Mouse (Mus musculus) erythroid progenitor cell, adult 5-6 weeks (primary cell): ENCODE results near the gene Usp48. TPM values are rescaled to one million over a fixed set of nuclear protein-coding genes. Genes with fewer than 3 reads are reported as not detected.

Experiments used
- ATAC-seq: replicated peaks from 2 replicates; pipeline ENCODE4 v1.8.0; 2016; ENCODE audit warnings: moderate number of reproducible peaks, mild to moderate bottlenecking, moderate TSS enrichment, inconsistent platforms; ENCODE audit not compliant: poor library complexity, low FRiP score, severe bottlenecking
- total RNA-seq, 2 experiments: library from RNA; stranded (forward) in 1 of 2; stranded (reverse) in 1 of 2; fragments of 150-400 nt in 1 of 2; fragments of 186-747, 209-891 nt in 1 of 2; gene quantifications; 2 replicates each; pipeline versions ENCODE4 v1.2.3 to v1.2.4; 2015 to 2017; ENCODE audit warnings: low replicate concordance in 2 of 2

The Usp48 gene
- total RNA-seq, 2 experiments from 2014 or later = 154 to 167 TPM

GRCm38 (mm10) chr4:137657674-137658073 lies 64.1 kb downstream of the Usp48 start:
- no peak for ATAC-seq

- ATAC-seq = no peak
These were observed 66.0 kb downstream of the Usp48 start for GRCm38 (mm10) chr4:137659541-137659940.

DNA sequence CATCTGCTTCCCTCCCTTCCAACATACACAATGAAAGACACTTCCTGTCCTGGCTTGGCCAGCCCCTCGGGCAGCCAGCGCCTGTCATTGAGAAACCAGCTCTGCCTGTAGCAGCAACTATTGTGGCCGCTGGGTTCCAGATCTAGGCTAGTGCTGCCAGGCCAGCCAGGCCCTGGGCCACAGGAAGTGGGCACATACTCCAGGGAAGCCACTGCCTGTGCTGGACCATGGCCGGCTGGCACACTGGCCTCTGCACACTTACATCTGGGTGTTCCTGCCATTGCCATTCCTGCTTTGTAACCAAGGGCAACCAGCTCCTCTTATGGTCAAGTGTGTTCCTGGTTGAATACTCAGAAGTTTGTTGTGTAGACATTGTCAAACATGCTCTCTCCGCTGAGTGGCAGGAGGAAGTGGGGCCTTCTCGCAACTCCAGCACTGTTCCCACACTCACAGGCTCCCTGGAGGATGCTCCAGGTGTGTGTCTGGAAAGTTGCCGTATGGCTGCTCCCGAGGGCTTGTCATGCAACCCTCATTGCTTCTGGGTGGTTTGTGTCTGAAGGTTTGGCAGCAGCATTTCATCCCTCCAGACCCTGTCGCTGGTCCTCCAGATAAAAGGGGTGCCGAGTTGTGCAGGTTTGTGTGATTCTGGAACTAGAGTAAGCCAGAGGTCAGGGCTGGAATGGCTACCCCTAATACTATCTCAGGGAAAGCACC lies 67.0 kb downstream of the Usp48 start:
- no peak for ATAC-seq

- no peak for ATAC-seq
These were observed 67.5 kb downstream of the Usp48 start for GRCm38 (mm10) chr4:137661078-137661450.

DNA sequence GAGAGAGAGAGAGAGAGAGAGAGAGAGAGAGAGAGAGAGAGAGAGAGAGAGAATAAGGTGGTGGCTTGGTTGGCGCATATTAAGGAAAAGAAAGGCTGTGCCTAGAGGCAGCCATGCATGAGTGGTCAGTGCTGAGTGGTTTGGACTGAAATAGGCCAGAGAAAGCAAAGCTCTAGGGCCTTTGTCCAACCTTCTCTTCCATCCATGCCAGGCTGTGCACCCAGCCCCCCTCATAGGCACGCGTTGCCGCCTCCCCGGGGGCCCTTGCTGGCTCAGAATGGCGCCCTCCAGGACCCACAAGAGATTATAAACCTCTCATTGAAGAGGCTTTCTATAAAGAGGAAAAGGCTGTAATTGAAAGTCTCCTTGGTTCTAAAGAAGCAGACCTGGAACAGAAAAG lies 68.0 kb downstream of the Usp48 start:
- no peak for ATAC-seq

DNA sequence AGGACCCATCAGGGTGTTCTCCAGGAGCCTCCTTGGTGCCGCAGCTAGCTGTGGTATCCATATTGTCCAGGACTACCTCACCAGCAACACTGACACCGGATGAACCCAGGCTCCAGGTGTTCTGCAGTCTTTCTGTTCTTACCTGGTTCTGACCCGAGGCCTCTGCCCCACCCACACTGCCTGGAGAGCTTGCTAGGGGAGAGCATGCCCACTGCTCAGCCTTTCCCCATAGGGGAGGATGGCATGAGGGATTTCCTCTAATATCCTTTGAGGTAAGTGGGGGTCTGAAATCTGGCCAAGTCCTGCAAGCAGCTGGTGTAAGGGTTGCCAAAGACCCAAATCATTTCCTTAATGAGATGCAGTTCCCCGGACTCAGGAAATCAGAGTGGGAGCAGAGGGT lies 69.9 kb downstream of the Usp48 start:
- ATAC-seq = no peak

DNA sequence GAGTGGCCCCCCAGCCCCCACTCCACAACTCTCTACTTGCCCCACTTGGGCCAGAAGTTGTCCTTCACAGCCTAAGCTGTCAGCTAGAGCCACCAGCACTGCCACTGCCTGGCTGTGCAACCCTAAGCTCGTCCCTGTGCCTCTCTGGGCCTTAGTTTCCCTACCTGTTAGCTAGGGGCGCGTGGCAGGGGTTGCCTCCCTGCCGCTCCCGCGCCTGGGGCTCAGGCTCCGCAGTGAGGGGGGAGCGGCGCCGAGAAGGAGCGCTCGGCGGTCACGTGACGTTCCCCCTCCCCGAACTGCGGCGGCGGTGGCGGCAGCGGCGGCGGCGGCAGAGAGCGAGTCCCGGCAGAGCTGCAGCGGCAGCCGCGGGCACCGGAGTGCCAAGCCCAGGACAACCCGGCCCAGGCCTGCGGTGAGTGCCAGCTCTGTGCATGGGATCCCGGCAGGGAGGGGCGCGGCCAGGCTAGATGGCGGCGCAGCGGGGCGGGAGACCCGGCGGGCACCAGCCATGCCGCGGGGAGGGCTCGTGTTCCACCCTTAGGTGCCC lies 71.0 kb downstream of the Usp48 start, which contains the start of gene Rap1gap:
TSS of gene Rap1gap (plus strand) at position 294 of the 547 bp plus-strand sequence.
- no peak for ATAC-seq

DNA sequence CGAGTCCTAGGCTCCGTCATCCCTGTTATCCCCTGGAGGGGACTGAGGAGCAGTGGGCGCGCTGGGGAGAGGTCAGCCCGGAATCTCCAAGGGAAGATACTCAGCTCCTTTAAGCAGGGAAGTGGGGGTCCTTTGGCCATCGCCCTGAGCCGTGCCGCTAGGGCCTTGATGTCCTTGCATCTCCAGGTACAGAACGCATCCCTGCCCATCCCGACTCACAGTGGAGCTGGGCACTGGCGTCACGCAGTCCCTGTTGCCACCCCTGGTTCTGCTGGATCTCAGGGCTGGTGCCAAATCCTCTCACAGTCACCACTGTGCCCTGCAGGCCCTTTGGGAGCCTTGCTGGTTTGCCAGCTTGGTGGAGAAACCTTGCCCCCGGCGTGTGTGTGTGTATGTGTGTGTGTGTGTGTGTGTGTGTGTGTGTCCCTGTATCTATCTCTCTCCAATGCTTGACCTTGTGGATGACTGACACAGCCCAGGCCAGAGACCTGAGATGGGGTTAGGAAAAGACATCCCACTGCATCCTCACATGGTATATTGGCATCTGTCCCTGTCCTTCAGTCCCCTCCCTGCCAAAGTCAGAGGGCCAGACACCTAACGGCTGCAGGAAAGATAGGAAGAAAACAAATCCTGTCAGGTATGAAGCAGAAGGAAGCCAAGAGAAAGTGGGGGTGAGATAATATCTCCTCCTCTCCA lies 71.6 kb downstream of the Usp48 start:
- ATAC-seq = no peak

- no peak for ATAC-seq
These were observed 72.2 kb downstream of the Usp48 start for GRCm38 (mm10) chr4:137665791-137666190.

DNA sequence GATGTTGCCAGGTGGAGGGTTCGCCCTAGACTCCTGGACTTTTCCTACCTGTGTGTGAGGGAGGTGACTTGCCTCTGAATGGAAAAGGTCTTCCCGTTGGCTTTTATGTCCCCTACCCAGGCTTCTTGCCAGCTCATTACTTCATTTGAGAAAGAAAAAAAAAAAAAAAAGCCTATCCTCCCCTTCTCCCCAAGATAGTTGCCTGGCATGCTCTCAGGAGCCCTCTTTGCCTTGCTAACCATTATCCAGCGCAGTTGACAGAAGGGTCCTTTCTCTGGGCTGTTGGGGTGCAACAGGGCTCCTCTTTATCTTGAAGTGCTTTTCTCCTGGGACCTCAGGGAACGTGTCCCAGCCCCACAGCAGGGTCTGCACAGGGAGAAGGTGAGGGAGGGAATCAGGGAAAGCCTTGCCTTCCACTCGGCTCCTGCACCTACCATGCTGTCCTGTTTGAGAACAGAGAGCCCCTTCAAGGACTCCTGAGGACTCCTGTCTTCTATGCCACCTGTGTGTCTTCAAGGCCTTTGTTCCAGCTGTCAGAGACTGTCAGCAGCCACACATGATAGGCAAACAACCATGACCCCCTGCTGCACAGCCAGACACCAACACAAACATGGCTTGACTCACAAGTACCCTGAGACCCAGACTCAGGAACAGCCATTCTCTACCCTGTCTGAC lies 72.9 kb downstream of the Usp48 start:
- no peak for ATAC-seq

- ATAC-seq = no peak
These were observed 73.4 kb downstream of the Usp48 start for GRCm38 (mm10) chr4:137666958-137667345.

GRCm38 (mm10) chr4:137667747-137668146 lies 74.2 kb downstream of the Usp48 start:
- ATAC-seq = no peak

GRCm38 (mm10) chr4:137671711-137672500 lies 78.4 kb downstream of the Usp48 start:
- ATAC-seq = no peak

- ATAC-seq = no peak
These were observed 82.0 kb downstream of the Usp48 start for GRCm38 (mm10) chr4:137675566-137675965.

- peak; percentile 53; the same call in 1 of the 2 replicates for ATAC-seq
These were observed 82.5 kb downstream of the Usp48 start for GRCm38 (mm10) chr4:137676057-137676456.

GRCm38 (mm10) chr4:137676700-137677484 lies 83.3 kb downstream of the Usp48 start:
- no peak for ATAC-seq

DNA sequence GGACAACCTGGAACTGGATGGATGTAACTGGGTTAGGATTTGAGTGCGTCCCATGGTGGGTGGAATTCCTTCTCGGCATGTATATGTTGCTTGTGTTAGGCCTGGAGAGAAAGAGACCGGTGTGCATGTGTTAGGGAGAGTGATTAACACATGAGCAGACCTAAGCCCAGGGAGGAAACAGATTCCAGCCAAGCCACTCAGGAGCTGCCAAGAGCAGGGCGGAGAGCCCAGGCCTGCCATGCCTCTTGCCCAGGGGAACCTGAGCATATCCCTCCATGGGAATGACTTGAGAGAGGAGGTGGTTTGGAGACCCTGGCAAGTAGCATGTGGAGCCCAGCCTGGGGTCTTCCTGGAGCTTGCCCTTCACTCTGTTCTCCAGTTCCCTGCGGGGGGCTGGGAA lies 84.4 kb downstream of the Usp48 start:
- no peak for ATAC-seq

DNA sequence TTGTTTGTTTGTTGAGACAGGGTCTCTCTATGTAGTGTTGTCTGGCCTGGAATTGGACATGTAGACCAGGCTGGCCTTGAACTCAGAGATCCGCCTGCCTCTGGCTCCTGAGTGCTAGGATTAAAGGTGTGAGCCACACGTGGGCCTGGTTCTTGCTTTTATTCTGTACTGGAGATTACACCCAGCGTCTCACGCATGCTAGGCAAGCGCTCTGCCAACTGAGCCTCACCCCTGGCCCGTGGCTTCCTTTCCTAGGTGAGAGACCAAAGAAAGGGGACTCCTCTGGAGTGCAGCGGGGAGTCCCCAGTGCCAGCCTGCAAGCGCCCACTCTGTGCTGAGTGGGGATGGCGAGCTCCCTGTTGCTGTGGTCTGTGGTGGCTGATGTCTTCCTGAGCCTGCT lies 85.0 kb downstream of the Usp48 start:
- ATAC-seq = no peak

- no peak for ATAC-seq
These were observed 86.5 kb downstream of the Usp48 start for GRCm38 (mm10) chr4:137679979-137680550.
